Mouse (Mus musculus): Measurements from ENCODE around the gene Glipr1l2. TPM values are rescaled to one million over a fixed set of nuclear protein-coding genes. Genes with fewer than 3 reads are reported as not detected.
"Not testable (repeated sequence)": the region's sequence is repeated elsewhere in the genome, so short reads cannot be mapped to it uniquely, and the experiment has no call there.

Gene Glipr1l2
- not detected for total RNA-seq (2022)

DNA sequence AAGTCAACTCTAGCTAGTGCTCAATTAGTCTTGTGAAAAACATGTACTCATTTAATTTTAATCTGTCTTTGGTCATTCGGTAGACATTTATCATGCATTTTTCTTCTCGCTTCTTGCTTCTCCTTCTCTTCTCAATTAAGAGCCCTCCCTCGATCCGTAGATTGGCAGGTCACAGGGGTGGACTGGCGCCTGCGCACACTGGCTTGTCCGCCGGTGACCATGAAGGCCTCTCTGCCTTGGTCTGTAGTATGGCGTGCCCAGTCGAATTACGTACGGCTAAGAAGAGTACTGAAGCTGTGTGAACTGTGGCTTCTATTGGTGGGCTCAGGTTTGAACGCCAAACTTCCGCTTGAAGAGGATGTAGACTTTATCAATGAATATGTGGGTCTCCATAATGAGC is at the start of gene Glipr1l2:
Gene Glipr1l2, plus strand, starts transcription at position 198 of the 400 bp plus-strand sequence.
- no peak for DNase-seq (ENCODE audit: low spot score in 2 of 2)

DNA sequence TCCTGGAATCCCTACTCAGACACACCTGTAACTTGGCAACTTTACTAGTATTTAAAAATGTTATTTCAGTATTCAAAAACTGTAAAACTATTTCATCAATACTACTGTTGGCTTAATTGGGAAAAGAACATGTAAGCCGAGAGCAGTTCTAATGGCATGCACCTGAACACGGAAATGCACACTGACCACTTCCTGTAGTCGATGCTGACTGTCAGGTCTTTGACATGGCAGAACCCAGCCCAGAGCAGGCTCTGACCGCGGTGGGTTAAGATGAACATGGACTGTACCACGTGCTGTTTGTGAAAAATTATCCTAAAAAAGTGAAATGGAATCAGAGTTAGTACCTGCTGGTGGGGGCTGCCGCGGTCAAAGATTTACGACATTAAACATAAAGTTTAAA is 39.6 kb upstream of the Glipr1l2 start:
- not testable (repeated sequence) for DNase-seq (ENCODE audit: low spot score in 2 of 2)

DNA sequence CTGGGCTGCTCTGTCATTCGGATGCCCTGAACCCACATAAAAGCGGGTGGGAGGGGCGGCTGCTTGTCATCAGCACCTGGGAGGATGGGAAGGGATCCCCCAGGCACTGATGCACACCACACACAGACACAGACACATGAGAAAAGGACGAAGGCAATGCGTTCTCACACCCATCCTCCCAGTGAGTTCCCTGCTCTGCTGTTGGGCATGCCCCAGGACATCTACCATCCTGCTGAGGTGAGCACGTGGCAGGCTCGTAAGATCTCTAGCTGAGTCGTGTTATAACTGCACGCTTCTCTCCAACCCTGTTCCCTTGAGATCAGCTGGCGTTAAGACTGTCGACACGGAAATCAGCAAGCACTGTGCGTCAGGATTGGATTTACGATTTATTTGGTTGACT is 38.9 kb upstream of the Glipr1l2 start:
- not testable (repeated sequence) for DNase-seq (ENCODE audit: low spot score in 2 of 2)

DNA sequence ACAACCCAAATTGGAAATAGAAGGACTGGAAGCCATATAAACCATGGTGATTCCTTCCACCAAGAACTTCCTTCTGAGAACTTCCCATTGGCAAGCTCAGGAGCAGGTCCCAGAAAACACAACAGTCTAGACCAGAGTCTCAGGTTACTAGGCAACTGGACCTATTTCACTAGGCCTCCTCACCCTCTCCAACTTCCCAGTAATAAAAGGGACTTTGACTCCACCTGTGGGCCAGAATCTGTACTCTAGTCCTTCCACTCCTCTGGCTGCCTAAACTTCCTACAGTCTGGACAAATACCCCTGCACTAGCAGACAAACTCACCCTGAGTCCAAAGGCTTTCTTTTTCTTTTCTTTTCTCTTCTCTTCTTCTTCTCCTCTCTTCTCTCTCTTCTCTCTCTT is 31.9 kb upstream of the Glipr1l2 start:
- DNase-seq (ENCODE audit: low spot score in 2 of 2) = no peak

DNA sequence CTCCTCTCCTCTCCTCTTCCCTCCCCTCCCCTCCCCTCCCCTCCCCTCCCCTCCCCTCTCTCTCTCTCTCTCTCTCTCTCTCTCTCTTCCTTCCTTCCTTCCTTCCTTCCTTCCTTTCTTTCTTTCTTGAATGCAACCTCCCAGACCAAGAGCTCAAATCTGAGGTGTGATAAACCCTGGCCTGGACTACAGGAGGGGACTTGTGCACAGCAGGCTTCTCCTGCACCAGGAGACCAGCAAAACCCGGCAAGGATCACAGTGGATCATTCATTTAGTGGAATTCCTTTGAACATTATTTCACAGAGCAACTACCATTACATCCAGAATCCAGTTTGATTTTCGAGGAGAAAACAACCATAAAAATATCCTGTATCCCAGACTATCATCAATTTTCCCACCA is 31.2 kb upstream of the Glipr1l2 start:
- DNase-seq (ENCODE audit: low spot score in 2 of 2) = not testable (repeated sequence)

DNA sequence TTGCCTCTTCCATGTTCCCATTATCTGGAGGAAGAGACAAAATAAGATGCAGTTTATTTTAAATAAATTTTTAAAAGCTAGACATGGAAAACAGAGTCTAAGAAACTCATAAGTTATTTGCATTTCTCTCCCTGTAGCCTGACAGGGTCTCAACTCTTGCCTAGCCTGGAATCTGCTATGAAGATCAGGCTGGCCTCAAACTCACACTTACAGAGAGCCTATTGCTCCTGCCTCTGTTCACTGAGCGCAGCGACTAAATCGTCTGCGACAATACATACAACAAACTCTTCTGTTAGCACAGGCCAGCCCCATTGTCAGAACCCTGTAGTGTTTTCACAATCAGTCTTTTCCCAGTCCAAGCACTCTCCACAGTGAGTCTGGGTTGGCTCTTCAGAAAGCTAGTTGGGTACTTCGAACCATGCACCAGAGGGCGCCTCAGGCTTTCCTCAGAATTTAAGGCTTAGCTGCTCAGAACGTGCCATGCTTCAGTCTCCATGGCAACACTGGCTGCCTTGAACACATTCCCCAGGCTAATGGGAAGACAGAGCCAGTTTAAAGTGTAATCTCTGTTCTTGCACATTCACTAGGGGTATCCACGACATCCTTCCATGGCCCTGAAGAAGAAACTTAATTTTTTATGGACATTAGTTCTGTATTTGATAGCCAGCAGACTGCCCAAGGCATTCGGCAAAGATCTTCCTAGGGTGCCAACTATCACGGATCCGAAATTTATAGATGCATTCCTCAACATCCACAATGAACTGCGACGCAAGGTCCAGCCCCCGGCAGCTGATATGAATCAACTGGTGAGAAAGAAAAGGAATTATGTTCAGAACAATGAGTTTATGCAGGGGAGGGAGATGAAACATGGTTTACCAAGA is 23.2 kb upstream of the Glipr1l2 start, which contains the start of gene Glipr1l1:
Gene Glipr1l1, plus strand, starts transcription at position 488 of the 881 bp plus-strand sequence.
- no peak for DNase-seq (ENCODE audit: low spot score in 2 of 2)

DNA sequence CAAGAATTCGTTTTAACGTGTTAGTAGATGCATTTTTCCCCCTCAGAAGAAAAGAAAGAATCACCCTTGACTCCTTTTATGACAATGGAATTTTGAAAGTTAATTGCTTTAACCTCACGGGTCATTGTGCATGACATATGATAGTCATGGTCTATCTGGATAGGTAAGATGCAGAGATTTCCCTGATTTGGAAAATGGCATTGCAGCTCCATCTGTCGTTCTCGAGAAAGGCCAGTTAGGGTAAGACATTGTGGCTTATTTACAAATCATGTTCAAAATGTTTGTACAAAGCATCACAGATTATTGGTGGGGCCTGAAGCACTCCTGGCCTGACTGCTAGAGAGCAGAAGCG is 22.6 kb upstream of the Glipr1l2 start:
- DNase-seq (ENCODE audit: low spot score in 2 of 2) = not testable (repeated sequence)

DNA sequence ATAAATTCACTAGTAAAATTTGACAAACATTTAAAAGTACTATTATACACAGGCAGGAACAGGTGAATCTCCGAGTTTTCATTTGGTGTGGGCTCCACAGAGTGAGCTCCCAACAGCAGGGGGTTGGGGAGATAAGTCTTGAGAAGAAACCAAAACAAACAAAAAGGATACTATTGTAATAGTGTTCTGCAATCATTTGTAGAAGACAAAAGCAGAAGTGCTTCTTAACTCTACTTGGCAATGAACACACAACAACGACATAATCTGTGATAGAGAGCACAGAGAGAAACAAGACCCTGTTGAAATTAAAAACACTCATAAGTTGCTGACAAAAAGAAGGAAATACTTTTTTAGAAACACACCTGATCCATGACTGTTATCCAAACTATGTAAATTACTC is 3.1 kb upstream of the Glipr1l2 start:
- DNase-seq (ENCODE audit: low spot score in 2 of 2) = no peak

DNA sequence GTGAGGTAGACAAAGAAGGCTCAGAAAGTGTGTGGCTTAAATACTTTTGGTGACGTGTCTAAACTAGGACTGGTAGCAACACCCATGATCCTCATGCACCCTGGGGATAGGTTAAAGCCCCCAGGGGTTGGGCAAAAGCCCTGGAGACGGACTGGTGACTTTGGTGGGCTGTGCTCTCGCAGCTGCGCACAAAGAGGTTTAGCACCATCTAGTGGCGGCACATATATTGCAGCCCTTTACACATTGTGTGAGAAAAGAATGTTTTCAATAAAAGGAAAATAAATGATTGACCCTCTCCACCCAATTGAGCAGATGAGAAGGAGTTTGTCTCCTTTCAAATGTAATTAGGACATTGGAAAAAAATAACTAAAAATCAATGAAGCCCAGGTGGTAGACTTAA is 22.6 kb downstream of the Glipr1l2 start:
- peak; percentile 7 to 10 for DNase-seq (ENCODE audit: low spot score in 2 of 2)

DNA sequence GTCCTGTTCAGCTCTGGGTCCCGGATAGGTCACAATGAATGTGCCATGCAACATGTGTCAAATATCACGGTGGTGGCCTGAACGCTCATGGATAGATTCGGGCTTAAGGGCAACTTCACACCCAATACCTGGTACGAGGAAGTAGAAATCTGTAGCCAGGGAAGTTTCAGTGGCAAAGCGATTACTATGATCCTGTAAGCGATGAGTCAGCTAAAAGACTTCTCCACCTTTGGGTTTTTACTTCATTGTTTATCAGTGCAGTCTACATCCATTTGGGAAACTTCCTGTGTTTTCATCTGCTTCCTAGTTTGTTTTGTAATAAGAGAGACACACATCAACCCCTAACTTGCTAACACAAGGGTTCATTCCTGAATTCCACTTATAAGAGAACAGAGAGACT is 27.2 kb downstream of the Glipr1l2 start:
- DNase-seq (ENCODE audit: low spot score in 2 of 2) = no peak

DNA sequence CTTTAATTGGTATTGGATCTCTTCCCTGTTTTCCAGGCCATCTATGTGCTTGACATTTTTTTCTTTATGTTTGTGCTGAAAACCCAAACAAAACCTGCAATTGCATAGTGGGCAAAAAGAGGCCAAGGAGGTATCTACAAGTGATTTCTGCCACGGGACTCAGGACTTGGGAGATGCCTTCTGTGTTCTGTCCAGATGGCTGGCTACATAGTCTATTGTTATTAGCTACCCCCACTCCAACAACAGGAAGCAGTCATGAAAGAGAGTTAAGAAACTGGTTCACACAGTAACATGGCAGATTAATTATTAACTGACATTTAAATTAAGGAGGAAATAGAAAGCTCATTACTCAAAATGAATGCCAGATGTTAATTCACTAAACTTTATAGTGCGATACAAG is 41.9 kb downstream of the Glipr1l2 start:
- not testable (repeated sequence) for DNase-seq (ENCODE audit: low spot score in 2 of 2)

DNA sequence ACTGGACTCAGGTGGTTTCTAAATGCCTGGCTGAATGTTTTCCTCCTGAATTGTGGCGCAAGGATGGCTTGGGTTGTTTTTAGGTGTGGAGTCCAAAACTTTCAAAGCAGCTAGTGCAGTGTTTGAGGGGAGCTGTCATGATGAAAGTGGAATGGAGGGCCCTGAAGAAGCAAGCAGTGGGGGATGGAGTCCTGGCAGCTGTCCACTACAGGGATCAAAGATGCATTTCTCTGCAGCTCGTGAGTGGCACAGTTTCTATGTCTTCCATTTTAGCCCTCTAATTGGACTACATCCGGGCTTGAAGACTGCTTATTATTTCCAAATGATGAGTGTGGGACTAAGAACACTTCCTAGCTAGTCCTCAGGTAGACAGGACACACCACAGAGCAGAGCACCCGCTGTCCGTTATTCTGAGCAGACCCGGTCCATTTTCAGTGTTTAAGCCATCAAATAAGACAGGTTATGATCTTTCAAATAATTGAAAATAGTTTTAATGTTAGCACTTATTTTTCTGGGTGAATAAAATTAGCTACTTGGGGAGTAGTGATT is 44.6 kb downstream of the Glipr1l2 start:
- not testable (repeated sequence) for DNase-seq (ENCODE audit: low spot score in 2 of 2)

DNA sequence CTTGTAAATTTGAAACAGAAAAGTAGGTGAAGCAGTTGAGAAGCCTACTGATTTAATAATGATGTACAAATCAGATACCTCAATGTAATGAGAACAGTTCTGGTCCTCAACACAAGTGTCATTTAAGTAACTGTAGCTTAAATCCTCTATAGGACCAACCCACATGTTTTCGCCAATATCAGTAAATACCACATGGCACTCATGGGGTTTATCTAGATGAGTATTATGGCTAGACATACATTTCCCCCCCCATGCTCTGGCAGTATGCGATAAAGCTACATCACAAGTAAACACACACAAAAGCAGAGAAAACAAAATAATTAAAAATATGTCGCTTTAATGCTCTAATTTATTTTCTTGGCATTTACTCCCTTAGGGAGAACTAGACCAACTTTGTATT is 49.0 kb downstream of the Glipr1l2 start:
- no peak for DNase-seq (ENCODE audit: low spot score in 2 of 2)

DNA sequence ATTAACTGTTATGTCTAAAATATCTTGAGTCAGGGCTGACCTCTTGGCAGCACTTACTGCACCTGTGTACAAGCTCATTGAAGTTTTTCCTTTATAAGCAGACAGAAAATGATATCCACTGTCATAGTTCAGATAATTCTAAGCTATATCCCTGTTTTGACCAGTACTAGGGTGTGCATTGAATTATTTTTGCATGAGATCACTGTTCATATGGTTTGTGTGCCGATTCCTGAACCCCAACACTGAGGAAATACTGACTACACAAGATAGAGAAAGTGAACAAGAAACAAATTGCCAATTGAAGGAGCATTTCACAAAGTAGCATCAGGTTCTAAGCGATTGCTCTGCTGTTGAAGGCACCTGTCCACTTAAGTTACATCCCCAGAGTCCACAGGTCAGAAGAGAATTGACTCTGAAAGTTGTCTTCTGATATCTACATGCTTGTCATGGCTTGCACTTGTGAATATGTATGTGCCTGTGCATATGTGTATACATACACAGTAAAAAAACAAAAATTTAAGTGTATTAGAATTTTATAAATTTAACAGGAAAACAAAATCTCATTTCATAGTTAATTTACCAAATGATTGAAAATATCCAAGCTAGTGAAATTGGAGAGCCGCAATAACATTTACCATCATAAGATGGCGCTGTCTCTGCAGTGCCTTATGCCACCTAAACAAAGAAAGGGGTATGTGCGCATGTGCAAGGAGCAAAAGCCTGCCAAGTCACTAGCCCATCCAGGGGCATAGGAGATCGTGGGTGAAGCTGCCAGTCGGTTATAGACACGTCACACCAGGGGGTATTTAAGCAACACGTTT is 55.1 kb downstream of the Glipr1l2 start:
- DNase-seq (ENCODE audit: low spot score in 2 of 2) = no peak

DNA sequence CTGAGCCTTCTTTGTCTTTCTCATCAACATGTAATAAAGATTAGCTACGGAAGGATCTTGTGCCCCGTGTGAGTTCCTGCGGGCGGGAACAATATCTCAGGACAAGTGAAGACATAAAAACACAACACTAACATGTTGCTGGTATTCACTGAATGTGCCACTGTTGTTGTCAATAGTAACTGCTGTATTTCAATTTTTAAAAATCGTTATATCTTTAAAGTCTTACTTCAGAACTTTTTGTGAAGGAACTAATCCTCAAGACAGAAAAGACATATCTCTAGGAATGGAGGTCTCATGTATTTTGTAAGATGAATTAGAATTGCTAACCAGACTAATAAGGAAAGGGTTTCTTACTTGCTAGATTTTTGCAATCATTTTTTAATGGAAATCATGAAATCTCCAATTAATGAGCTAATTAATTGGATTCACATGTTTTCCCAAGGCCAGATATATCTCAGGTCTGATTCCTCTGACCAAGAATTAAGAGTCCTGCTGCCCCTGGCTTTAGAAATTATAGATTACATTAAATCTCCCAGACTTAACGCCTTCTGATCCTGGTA is 55.8 kb downstream of the Glipr1l2 start:
- no peak for DNase-seq (ENCODE audit: low spot score in 2 of 2)

DNA sequence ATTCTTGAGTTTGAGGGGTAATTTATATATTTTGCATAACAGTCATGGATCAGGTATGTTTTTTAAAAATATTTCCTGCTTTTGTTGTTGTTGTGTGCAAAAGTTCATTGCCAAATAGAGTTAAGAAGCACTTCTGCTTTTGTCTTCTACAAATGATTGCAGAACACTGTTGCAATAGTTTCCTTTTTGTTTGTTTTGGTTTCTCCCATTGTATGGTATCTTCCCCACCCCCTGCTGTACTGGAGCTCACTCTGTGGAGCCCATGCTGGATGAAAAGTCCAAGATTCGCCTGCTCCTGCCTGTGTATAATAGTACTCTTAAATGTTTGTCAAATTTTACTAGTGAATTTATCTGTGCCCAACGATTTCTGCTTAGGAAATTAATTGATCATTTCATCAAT is 56.7 kb downstream of the Glipr1l2 start:
- no peak for DNase-seq (ENCODE audit: low spot score in 2 of 2)

Other genes starting within 250 kb of the Glipr1l2 start
- gene Krr1, start 110.7 kb upstream of the Glipr1l2 start, total RNA-seq (2022) = 10 to 100 TPM; 24.5 to 29.6 (median 27.4) TPM
- gene Glipr1, start 80.7 kb upstream of the Glipr1l2 start, total RNA-seq (2022) = under 1 TPM in 2 of 4 experiments, not detected in 2; 0.27 to 0.90 TPM
- not detected for gene Glipr1l1, start 23.2 kb upstream of the Glipr1l2 start, total RNA-seq (2022)
- gene Glipr1l3, start 77.0 kb downstream of the Glipr1l2 start, total RNA-seq (2022) = not detected
- gene Caps2, start 80.3 kb downstream of the Glipr1l2 start, total RNA-seq (2022) = not detected
- under 1 TPM; 0.07 to 0.94 (median 0.14) TPM for gene Kcnc2, start 187.8 kb downstream of the Glipr1l2 start, total RNA-seq (2022)

All from gastrocnemius, adult 8-10 months (tissue).